Mouse (Mus musculus): ENCODE data around the gene Hmgn2. TPM values are rescaled to one million over a fixed set of nuclear protein-coding genes. Genes with fewer than 3 reads are reported as not detected.
A peak's percentile ranks its signal among the peaks of the same experiment; 100 is the strongest.

Gene Hmgn2
- polyA plus RNA-seq, 1 experiment from 2014 or later, result 2,056 TPM

GRCm38 (mm10) chr4:134005581-134006358 lies 37.3 kb upstream of the Hmgn2 start:
- Histone ChIP-seq H3K36me3 (ENCODE audit: control insufficient read depth, insufficient read depth, low read length) (no peaks in the 10 kb centered on the region), H3K9me3 (ENCODE audit: control insufficient read depth, low read length) (no peaks in the 10 kb centered on the region), H3K4me3 (ENCODE audit: low read depth, low read length) (no peak overlapping the region), H3K27ac (replicated peaks; ENCODE audit: low read depth, low read length) (no peak overlapping the region), H3K27me3 (replicated peaks; ENCODE audit: control insufficient read depth, insufficient read depth, low read length) (no peaks in the 10 kb centered on the region), H3K9ac (ENCODE audit: low read depth, low read length) (no peak overlapping the region), H3K4me1 (ENCODE audit: control insufficient read depth, insufficient read depth, low read length) (no peaks in the 10 kb centered on the region), H3K4me2 (ENCODE audit: low read depth, low read length) (no peak overlapping the region)
- WGBS, result 85% methylated on average over 12 of the region's 12 CpGs
- ATAC-seq (ENCODE audit: low read depth) (no peak), DNase-seq (ENCODE audit: low spot score) (no peak)

- DNase-seq (ENCODE audit: low spot score), result no peak
- H3K9me3 ChIP-seq (ENCODE audit: control insufficient read depth, low read length), result no peaks in the 10 kb centered on the region
- WGBS, result 56% methylated on average over 5 of the region's 5 CpGs
Observed at GRCm38 (mm10) chr4:134002903-134003302, 34.5 kb upstream of the Hmgn2 start.

GRCm38 (mm10) chr4:134002246-134002645 lies 33.8 kb upstream of the Hmgn2 start:
- H3K9me3 ChIP-seq (ENCODE audit: control insufficient read depth, low read length), result no peaks in the 10 kb centered on the region
- peaks cover 4% of the 10 kb centered on the region; the same call in 1 of the 2 replicates for H3K4me1 ChIP-seq (ENCODE audit: control insufficient read depth, insufficient read depth, low read length)
- WGBS, result 46% methylated on average over 4 of the region's 4 CpGs
- no peak overlapping the region for H3K27ac ChIP-seq (replicated peaks; ENCODE audit: low read depth, low read length)
- DNase-seq (ENCODE audit: low spot score) (no peak), ATAC-seq (ENCODE audit: low read depth) (no peak)
- H3K4me2 ChIP-seq (ENCODE audit: low read depth, low read length), result no peak overlapping the region
- H3K36me3 ChIP-seq (ENCODE audit: control insufficient read depth, insufficient read depth, low read length), result no peaks in the 10 kb centered on the region
- no peak overlapping the region for H3K9ac ChIP-seq (ENCODE audit: low read depth, low read length)
- no peaks in the 10 kb centered on the region for H3K27me3 ChIP-seq (replicated peaks; ENCODE audit: control insufficient read depth, insufficient read depth, low read length)
- H3K4me3 ChIP-seq (ENCODE audit: low read depth, low read length), result no peak overlapping the region

More at GRCm38 (mm10) chr4:134002903-134003302, 34.5 kb upstream of the Hmgn2 start:
- Histone ChIP-seq H3K4me1 (ENCODE audit: control insufficient read depth, insufficient read depth, low read length) (peaks cover 4% of the 10 kb centered on the region; the same call in 1 of the 2 replicates), H3K27me3 (replicated peaks; ENCODE audit: control insufficient read depth, insufficient read depth, low read length) (no peaks in the 10 kb centered on the region), H3K27ac (replicated peaks; ENCODE audit: low read depth, low read length) (no peak overlapping the region), H3K4me2 (ENCODE audit: low read depth, low read length) (no peak overlapping the region), H3K4me3 (ENCODE audit: low read depth, low read length) (no peak overlapping the region), H3K9ac (ENCODE audit: low read depth, low read length) (no peak overlapping the region), H3K36me3 (ENCODE audit: control insufficient read depth, insufficient read depth, low read length) (no peaks in the 10 kb centered on the region)
- ATAC-seq (ENCODE audit: low read depth), result no peak

GRCm38 (mm10) chr4:134001710-134002109 lies 33.3 kb upstream of the Hmgn2 start:
- 44% methylated on average over 10 of the region's 10 CpGs for WGBS
- Histone ChIP-seq H3K27me3 (replicated peaks; ENCODE audit: control insufficient read depth, insufficient read depth, low read length) (no peaks in the 10 kb centered on the region), H3K9me3 (ENCODE audit: control insufficient read depth, low read length) (no peaks in the 10 kb centered on the region), H3K4me2 (ENCODE audit: low read depth, low read length) (no peak overlapping the region), H3K9ac (ENCODE audit: low read depth, low read length) (no peak overlapping the region), H3K4me1 (ENCODE audit: control insufficient read depth, insufficient read depth, low read length) (peaks cover 4% of the 10 kb centered on the region; the same call in 1 of the 2 replicates), H3K36me3 (ENCODE audit: control insufficient read depth, insufficient read depth, low read length) (0 out of 2 replicates have a peak, but pooled peaks cover 5% of the 10 kb centered on the region), H3K4me3 (ENCODE audit: low read depth, low read length) (no peak overlapping the region), H3K27ac (replicated peaks; ENCODE audit: low read depth, low read length) (no peak overlapping the region)
- ATAC-seq (ENCODE audit: low read depth) (no peak), DNase-seq (ENCODE audit: low spot score) (no peak)

- WGBS, result 1% methylated on average over 44 of the region's 49 CpGs
- H3K27ac ChIP-seq (replicated peaks; ENCODE audit: low read depth, low read length), result no peak within 1 kb of the TSS; the same call in 1 of the 2 replicates
- H3K4me1 ChIP-seq (ENCODE audit: control insufficient read depth, insufficient read depth, low read length), result peaks cover 4% of the 10 kb centered on the region; the same call in 1 of the 2 replicates
- DNase-seq (ENCODE audit: low spot score), result peak; percentile 99
- peak within 1 kb of the TSS; percentile 62 for H3K4me3 ChIP-seq (ENCODE audit: low read depth, low read length)
- H3K4me2 ChIP-seq (ENCODE audit: low read depth, low read length), result peak within 1 kb of the TSS; percentile 73
- peak within 1 kb of the TSS; percentile 76 for H3K9ac ChIP-seq (ENCODE audit: low read depth, low read length)
- H3K27me3 ChIP-seq (replicated peaks; ENCODE audit: control insufficient read depth, insufficient read depth, low read length), result no peaks in the 10 kb centered on the region
- peaks cover 14% of the 10 kb centered on the region; the same call in 1 of the 2 replicates for H3K36me3 ChIP-seq (ENCODE audit: control insufficient read depth, insufficient read depth, low read length)
- H3K9me3 ChIP-seq (ENCODE audit: control insufficient read depth, low read length), result no peaks in the 10 kb centered on the region
- peak; percentile 98 for ATAC-seq (ENCODE audit: low read depth)
Observed at GRCm38 (mm10) chr4:134000466-134001438, 32.3 kb upstream of the Hmgn2 start, which contains the start of gene Dhdds. Gene Dhdds, minus strand, starts transcription at chr4:134000918.

- no peak overlapping the region for H3K9ac ChIP-seq (ENCODE audit: low read depth, low read length)
- DNase-seq (ENCODE audit: low spot score) (no peak), ATAC-seq (ENCODE audit: low read depth) (no peak)
- H3K27ac ChIP-seq (replicated peaks; ENCODE audit: low read depth, low read length), result no peak overlapping the region
- no peak overlapping the region for H3K4me2 ChIP-seq (ENCODE audit: low read depth, low read length)
- peaks cover 68% of the 10 kb centered on the region for H3K36me3 ChIP-seq (ENCODE audit: control insufficient read depth, insufficient read depth, low read length)
- WGBS, result 91% methylated on average over 8 of the region's 8 CpGs
- no peaks in the 10 kb centered on the region for H3K9me3 ChIP-seq (ENCODE audit: control insufficient read depth, low read length)
- H3K27me3 ChIP-seq (replicated peaks; ENCODE audit: control insufficient read depth, insufficient read depth, low read length), result no peaks in the 10 kb centered on the region
- peaks cover 2% of the 10 kb centered on the region; the same call in 1 of the 2 replicates for H3K4me1 ChIP-seq (ENCODE audit: control insufficient read depth, insufficient read depth, low read length)
- H3K4me3 ChIP-seq (ENCODE audit: low read depth, low read length), result no peak overlapping the region
Observed at GRCm38 (mm10) chr4:133994697-133995096, 26.2 kb upstream of the Hmgn2 start.

GRCm38 (mm10) chr4:133991087-133991660 lies 22.7 kb upstream of the Hmgn2 start:
- Histone ChIP-seq H3K4me2 (ENCODE audit: low read depth, low read length) (no peak overlapping the region), H3K27me3 (replicated peaks; ENCODE audit: control insufficient read depth, insufficient read depth, low read length) (no peaks in the 10 kb centered on the region), H3K9me3 (ENCODE audit: control insufficient read depth, low read length) (no peaks in the 10 kb centered on the region), H3K4me1 (ENCODE audit: control insufficient read depth, insufficient read depth, low read length) (no peaks in the 10 kb centered on the region), H3K4me3 (ENCODE audit: low read depth, low read length) (no peak overlapping the region), H3K9ac (ENCODE audit: low read depth, low read length) (no peak overlapping the region), H3K27ac (replicated peaks; ENCODE audit: low read depth, low read length) (no peak overlapping the region), H3K36me3 (ENCODE audit: control insufficient read depth, insufficient read depth, low read length) (peaks cover 91% of the 10 kb centered on the region)
- no peak for ATAC-seq (ENCODE audit: low read depth)
- 86% methylated on average over 13 of the region's 13 CpGs for WGBS
- no peak for DNase-seq (ENCODE audit: low spot score)

GRCm38 (mm10) chr4:133990035-133990434 lies 21.6 kb upstream of the Hmgn2 start:
- Histone ChIP-seq H3K36me3 (ENCODE audit: control insufficient read depth, insufficient read depth, low read length) (peaks cover 88% of the 10 kb centered on the region), H3K9ac (ENCODE audit: low read depth, low read length) (no peak overlapping the region), H3K9me3 (ENCODE audit: control insufficient read depth, low read length) (no peaks in the 10 kb centered on the region), H3K4me3 (ENCODE audit: low read depth, low read length) (no peak overlapping the region), H3K4me1 (ENCODE audit: control insufficient read depth, insufficient read depth, low read length) (no peaks in the 10 kb centered on the region), H3K4me2 (ENCODE audit: low read depth, low read length) (no peak overlapping the region), H3K27me3 (replicated peaks; ENCODE audit: control insufficient read depth, insufficient read depth, low read length) (no peaks in the 10 kb centered on the region), H3K27ac (replicated peaks; ENCODE audit: low read depth, low read length) (no peak overlapping the region)
- WGBS, result 63% methylated on average over 4 of the region's 4 CpGs
- DNase-seq (ENCODE audit: low spot score) (no peak), ATAC-seq (ENCODE audit: low read depth) (no peak)

Data from embryonic facial prominence, embryonic 14.5 days (tissue).